Mouse (Mus musculus) cerebellum, postnatal 25 days (tissue): ENCODE measurements around the gene Ppm1h.

Experiments used
- DNase-seq, 2 experiments: peaks; one replicate each; pipeline ENCODE4 v3.0.0; 2021; ENCODE audit warnings: mixed read lengths in 2 of 2

The Ppm1h gene

GRCm38 (mm10) chr10:122774169-122774568 is 95.6 kb downstream of the Ppm1h start:
- DNase-seq: peak in 1 of 2 experiments; percentile 2

GRCm38 (mm10) chr10:122777436-122777835 is 98.9 kb downstream of the Ppm1h start:
- no peak for DNase-seq

GRCm38 (mm10) chr10:122777939-122778655 is 99.5 kb downstream of the Ppm1h start:
- peak in 1 of 2 experiments; percentile 47 for DNase-seq

GRCm38 (mm10) chr10:122779351-122779750 is 100.8 kb downstream of the Ppm1h start:
- DNase-seq: no peak

- peak; percentile 64 to 77 for DNase-seq
Observed at GRCm38 (mm10) chr10:122782755-122783154, 104.2 kb downstream of the Ppm1h start.

GRCm38 (mm10) chr10:122789648-122790170 is 111.1 kb downstream of the Ppm1h start:
- no peak for DNase-seq

GRCm38 (mm10) chr10:122792021-122792966 is 113.7 kb downstream of the Ppm1h start:
- DNase-seq: no peak

GRCm38 (mm10) chr10:122793193-122793592 is 114.6 kb downstream of the Ppm1h start:
- no peak for DNase-seq

GRCm38 (mm10) chr10:122794187-122794850 is 115.8 kb downstream of the Ppm1h start:
- DNase-seq: peak; percentile 85 to 87

GRCm38 (mm10) chr10:122797955-122798354 is 119.4 kb downstream of the Ppm1h start:
- no peak for DNase-seq

- no peak for DNase-seq
Observed at GRCm38 (mm10) chr10:122800003-122800731, 121.6 kb downstream of the Ppm1h start.

- no peak for DNase-seq
Observed at GRCm38 (mm10) chr10:122800732-122801110, 122.2 kb downstream of the Ppm1h start.

- DNase-seq: no peak
Observed at GRCm38 (mm10) chr10:122802218-122802617, 123.7 kb downstream of the Ppm1h start.

GRCm38 (mm10) chr10:122802901-122803300 is 124.3 kb downstream of the Ppm1h start:
- DNase-seq: no peak

GRCm38 (mm10) chr10:122803906-122804305 is 125.3 kb downstream of the Ppm1h start:
- DNase-seq: peak; percentile 77 to 86

- no peak for DNase-seq
Observed at GRCm38 (mm10) chr10:122805866-122806265, 127.3 kb downstream of the Ppm1h start.

GRCm38 (mm10) chr10:122807127-122808105 is 128.9 kb downstream of the Ppm1h start:
- DNase-seq: peak; percentile 82 to 87

- no peak for DNase-seq
Observed at GRCm38 (mm10) chr10:122808186-122808585, 129.6 kb downstream of the Ppm1h start.

- no peak for DNase-seq
Observed at GRCm38 (mm10) chr10:122809851-122810250, 131.3 kb downstream of the Ppm1h start.

- peak; percentile 70 to 78 for DNase-seq
Observed at GRCm38 (mm10) chr10:122815094-122815493, 136.5 kb downstream of the Ppm1h start.

- no peak for DNase-seq
Observed at GRCm38 (mm10) chr10:122817741-122818140, 139.2 kb downstream of the Ppm1h start.
